Mouse (Mus musculus): ENCODE results near the gene Stap1.

Stap1 gene

GRCm38 (mm10) chr5:86129828-86130227, 58.3 kb downstream of the Stap1 start:
- no peak for DNase-seq

Measured in right cerebral cortex, postnatal 14 days (tissue).